Mouse (Mus musculus) limb, embryonic 10.5 days (tissue): ENCODE results near the gene Thumpd2. TPM values are rescaled to one million over a fixed set of nuclear protein-coding genes. Genes with fewer than 3 reads are reported as not detected.

ENCODE experiments used
- DNase-seq: peaks from one replicate; pipeline ENCODE4 v3.0.0-alpha.2; 2017; ENCODE audit warnings: low spot score
- H3K27ac ChIP-seq: fragments of 300-500 bp; sonication (generic); 2 replicates; pipeline ENCODE4 v1.5.1; 2016; ENCODE audit warnings: mild to moderate bottlenecking
- H3K27me3 ChIP-seq: fragments of 300-500 bp; sonication (generic); 2 replicates; pipeline ENCODE4 v1.6.1; 2016; ENCODE audit warnings: low read depth, mild to moderate bottlenecking; ENCODE audit not compliant: poor library complexity, severe bottlenecking
- H3K36me3 ChIP-seq: fragments of 300-500 bp; sonication (generic); 2 replicates; pipeline ENCODE4 v1.6.1; 2016; ENCODE audit warnings: mild to moderate bottlenecking, moderate library complexity
- H3K4me1 ChIP-seq: fragments of 300-500 bp; sonication (generic); 2 replicates; pipeline ENCODE4 v1.6.1; 2016
- H3K4me3 ChIP-seq: fragments of 300-500 bp; sonication (generic); 2 replicates; pipeline ENCODE4 v1.5.1; 2016; ENCODE audit warnings: mild to moderate bottlenecking, moderate library complexity
- H3K9me3 ChIP-seq: fragments of 300-500 bp; sonication (generic); replicated peaks from 2 replicates; pipeline ENCODE4 v1.6.1; 2016; ENCODE audit warnings: mild to moderate bottlenecking
- WGBS: fragments of 180-500 bp; shearing (Covaris S2); methylation state at CpG from one replicate; pipeline ENCODE4 v1.1.7; 2016; 5-methylcytosine and 5-hydroxymethylcytosine counted together
- polyA plus RNA-seq: library from polyadenylated mRNA; unstranded; fragments of >200 nt; fragmentation: Nextera tagmentation; extraction: Ambion mirVana; gene quantifications from 2 replicates; pipeline ENCODE4 v1.2.1, GENCODE M21; 2016

The Thumpd2 gene
- polyA plus RNA-seq, 1 experiment from 2014 or later, result 15.3 TPM

DNA sequence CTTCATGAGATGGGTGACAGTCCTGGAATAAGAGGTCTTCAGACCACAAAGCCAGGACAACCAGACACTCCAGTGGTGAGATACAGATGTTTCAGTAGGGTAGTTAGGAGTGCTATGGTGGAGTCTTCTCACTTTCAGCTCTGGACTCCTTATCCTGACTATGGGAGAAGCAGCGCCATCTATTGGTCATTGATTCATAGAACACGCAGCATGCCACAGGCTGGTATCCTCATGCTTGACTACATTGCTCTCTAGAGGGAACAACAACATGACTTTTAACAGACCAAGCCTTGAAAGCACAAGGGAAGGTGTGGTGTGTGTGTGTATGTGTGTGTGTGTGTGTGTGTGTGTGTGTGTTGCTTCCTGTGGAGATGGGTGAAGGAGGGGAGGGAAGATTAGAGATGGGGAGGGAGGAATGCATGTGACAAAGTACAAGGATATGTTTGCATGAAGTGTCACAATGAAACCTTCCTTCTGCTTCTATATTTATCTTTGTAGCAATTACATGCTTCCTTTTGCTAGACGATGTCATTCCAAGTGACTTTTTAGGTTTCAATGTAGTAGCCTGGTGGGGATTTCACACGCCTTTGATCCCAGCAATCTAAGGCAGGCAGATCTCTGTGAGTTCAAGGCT, 49.0 kb downstream of the Thumpd2 start:
- H3K4me1 ChIP-seq, result peaks cover 24% of the 10 kb centered on the region
- H3K36me3 ChIP-seq, result no peaks in the 10 kb centered on the region
- H3K27me3 ChIP-seq, result no peaks in the 10 kb centered on the region
- peak; percentile 47 for DNase-seq
- no peaks in the 10 kb centered on the region for H3K9me3 ChIP-seq
- 48% methylated on average over 4 of the region's 4 CpGs for WGBS
- no peak overlapping the region for H3K27ac ChIP-seq
- no peak overlapping the region for H3K4me3 ChIP-seq

- Histone ChIP-seq H3K36me3 (no peaks in the 10 kb centered on the region), H3K9me3 (no peaks in the 10 kb centered on the region), H3K27ac (no peak overlapping the region), H3K4me3 (no peak overlapping the region), H3K27me3 (no peaks in the 10 kb centered on the region), H3K4me1 (peaks cover 8% of the 10 kb centered on the region)
- DNase-seq, result no peak
- 66% methylated on average over 18 of the region's 18 CpGs for WGBS
Observed at GRCm38 (mm10) chr17:81010844-81011685, 53.8 kb downstream of the Thumpd2 start.

DNA sequence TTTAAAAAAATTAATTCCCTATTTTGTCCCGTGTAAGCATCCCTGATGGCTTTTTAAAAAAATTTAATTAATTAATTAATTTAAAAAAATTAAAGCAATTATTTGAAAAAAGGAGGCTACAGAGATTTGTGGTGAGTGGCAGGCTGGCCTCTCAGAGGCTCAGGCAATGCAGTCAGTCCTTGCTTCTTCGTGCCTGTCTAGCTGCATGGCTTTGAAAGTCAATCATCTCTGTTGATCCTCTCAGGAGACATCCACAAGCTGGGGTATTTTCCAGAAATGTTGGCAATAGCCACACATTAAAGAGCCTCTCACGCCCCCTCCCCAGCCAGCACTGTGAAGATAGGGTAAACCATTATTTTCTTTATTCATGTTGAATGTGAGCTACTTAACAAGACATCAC, 54.7 kb downstream of the Thumpd2 start:
- Histone ChIP-seq H3K27ac (no peak overlapping the region), H3K4me1 (peaks cover 11% of the 10 kb centered on the region), H3K9me3 (no peaks in the 10 kb centered on the region), H3K27me3 (no peaks in the 10 kb centered on the region), H3K4me3 (no peak overlapping the region), H3K36me3 (no peaks in the 10 kb centered on the region)
- DNase-seq, result no peak
- WGBS, result 86% methylated on average over 3 of the region's 3 CpGs

DNA sequence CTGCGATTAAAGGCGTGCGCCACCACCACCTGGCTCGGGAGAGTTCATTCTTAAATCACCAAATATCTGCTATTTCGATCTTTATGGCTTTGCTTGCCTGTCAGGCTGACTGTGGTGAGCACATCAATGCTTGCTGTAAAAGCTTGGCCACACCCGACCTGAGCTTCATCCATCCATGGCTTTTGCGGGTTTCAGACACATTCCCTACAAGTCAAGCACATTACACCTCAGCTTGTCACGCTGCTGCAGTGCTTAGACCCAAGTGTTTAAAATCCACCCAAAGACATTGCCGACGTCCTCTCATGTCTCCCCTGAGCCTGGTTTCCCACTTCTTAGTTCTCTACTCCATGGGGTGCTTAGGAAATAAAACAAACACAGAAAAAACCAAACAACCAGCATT, 55.8 kb downstream of the Thumpd2 start:
- Histone ChIP-seq H3K4me1 (peaks cover 17% of the 10 kb centered on the region), H3K36me3 (no peaks in the 10 kb centered on the region), H3K27ac (no peak overlapping the region), H3K4me3 (no peak overlapping the region), H3K27me3 (no peaks in the 10 kb centered on the region), H3K9me3 (no peaks in the 10 kb centered on the region)
- DNase-seq, result no peak
- WGBS, result 88% methylated on average over 10 of the region's 10 CpGs

- Histone ChIP-seq H3K36me3 (no peaks in the 10 kb centered on the region), H3K9me3 (no peaks in the 10 kb centered on the region), H3K27me3 (no peaks in the 10 kb centered on the region), H3K4me3 (no peak overlapping the region), H3K27ac (no peak overlapping the region), H3K4me1 (peaks cover 14% of the 10 kb centered on the region)
- 55% methylated on average over 8 of the region's 8 CpGs for WGBS
- no peak for DNase-seq
Observed at GRCm38 (mm10) chr17:81005292-81005691, 59.6 kb downstream of the Thumpd2 start.

DNA sequence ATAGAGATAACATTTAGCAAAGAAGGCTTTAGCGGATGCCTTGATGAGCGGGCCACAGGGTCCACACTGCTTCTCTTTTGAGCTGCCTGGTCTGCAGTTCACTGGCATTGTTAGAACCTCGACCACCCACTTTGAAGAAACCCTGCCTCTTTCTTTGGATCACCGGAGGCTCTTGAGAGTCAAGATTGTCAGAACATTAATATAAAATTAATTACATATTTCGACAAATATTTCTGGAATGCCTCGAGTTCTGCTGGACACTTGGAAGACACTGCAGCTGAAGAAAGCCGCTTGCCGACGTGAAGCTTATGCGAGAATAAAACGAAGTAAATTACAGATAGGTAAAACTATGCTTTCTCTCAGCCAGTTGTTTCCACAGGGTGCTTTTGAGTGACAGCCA, 60.4 kb downstream of the Thumpd2 start:
- Histone ChIP-seq H3K4me1 (peaks cover 14% of the 10 kb centered on the region), H3K27ac (no peak overlapping the region), H3K27me3 (no peaks in the 10 kb centered on the region), H3K4me3 (no peak overlapping the region), H3K36me3 (no peaks in the 10 kb centered on the region), H3K9me3 (no peaks in the 10 kb centered on the region)
- no peak for DNase-seq
- WGBS, result 92% methylated on average over 11 of the region's 11 CpGs

GRCm38 (mm10) chr17:81002130-81002529, 62.8 kb downstream of the Thumpd2 start:
- Histone ChIP-seq H3K4me1 (peaks cover 14% of the 10 kb centered on the region), H3K9me3 (no peaks in the 10 kb centered on the region), H3K27ac (no peak overlapping the region), H3K36me3 (no peaks in the 10 kb centered on the region), H3K4me3 (no peak overlapping the region), H3K27me3 (no peaks in the 10 kb centered on the region)
- no peak for DNase-seq
- 83% methylated on average over 5 of the region's 5 CpGs for WGBS

GRCm38 (mm10) chr17:81001647-81002046, 63.2 kb downstream of the Thumpd2 start:
- peaks cover 14% of the 10 kb centered on the region for H3K4me1 ChIP-seq
- H3K36me3 ChIP-seq, result no peaks in the 10 kb centered on the region
- no peaks in the 10 kb centered on the region for H3K9me3 ChIP-seq
- H3K4me3 ChIP-seq, result no peak overlapping the region
- WGBS, result 98% methylated on average over 4 of the region's 4 CpGs
- H3K27ac ChIP-seq, result no peak overlapping the region
- H3K27me3 ChIP-seq, result no peaks in the 10 kb centered on the region
- DNase-seq, result no peak

DNA sequence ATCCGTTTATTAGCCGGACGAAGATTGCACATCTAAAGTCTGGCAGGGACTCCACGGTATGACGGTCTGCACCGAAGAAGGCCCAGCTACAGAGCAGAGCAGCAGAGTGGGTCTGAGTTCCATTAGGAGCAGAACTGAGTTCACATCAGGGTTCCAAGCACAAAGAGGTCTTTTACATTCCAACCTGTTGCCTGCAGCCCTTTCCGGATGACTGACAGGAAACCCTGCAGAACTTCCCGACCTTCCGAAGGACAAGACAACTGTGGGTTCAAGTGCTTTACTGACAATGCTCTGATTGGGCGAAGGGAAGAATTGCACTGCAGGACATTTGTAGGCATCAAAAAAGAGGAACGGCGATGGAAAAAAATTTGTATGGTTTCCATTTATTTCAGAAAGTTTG, 63.9 kb downstream of the Thumpd2 start:
- 0 out of 2 replicates have a peak, but pooled peaks cover 2% of the 10 kb centered on the region for H3K36me3 ChIP-seq
- H3K9me3 ChIP-seq, result no peaks in the 10 kb centered on the region
- DNase-seq, result no peak
- H3K4me1 ChIP-seq, result peaks cover 11% of the 10 kb centered on the region
- no peak overlapping the region for H3K27ac ChIP-seq
- no peaks in the 10 kb centered on the region for H3K27me3 ChIP-seq
- no peak overlapping the region for H3K4me3 ChIP-seq
- 89% methylated on average over 12 of the region's 12 CpGs for WGBS

- 0 out of 2 replicates have a peak, but pooled peaks cover 2% of the 10 kb centered on the region for H3K36me3 ChIP-seq
- no peaks in the 10 kb centered on the region for H3K9me3 ChIP-seq
- no peak for DNase-seq
- WGBS, result 60% methylated on average over 6 of the region's 6 CpGs
- H3K4me3 ChIP-seq, result no peak overlapping the region
- H3K27me3 ChIP-seq, result no peaks in the 10 kb centered on the region
- no peaks in the 10 kb centered on the region for H3K4me1 ChIP-seq
- H3K27ac ChIP-seq, result no peak overlapping the region
Observed at GRCm38 (mm10) chr17:80998958-80999357, 65.9 kb downstream of the Thumpd2 start.

GRCm38 (mm10) chr17:80997226-80997625, 67.7 kb downstream of the Thumpd2 start:
- H3K36me3 ChIP-seq, result 0 out of 2 replicates have a peak, but pooled peaks cover 2% of the 10 kb centered on the region
- no peak overlapping the region for H3K4me3 ChIP-seq
- no peak for DNase-seq
- H3K27ac ChIP-seq, result no peak overlapping the region
- H3K27me3 ChIP-seq, result no peaks in the 10 kb centered on the region
- no peaks in the 10 kb centered on the region for H3K4me1 ChIP-seq
- H3K9me3 ChIP-seq, result no peaks in the 10 kb centered on the region
- WGBS, result 89% methylated on average over 2 of the region's 2 CpGs

DNA sequence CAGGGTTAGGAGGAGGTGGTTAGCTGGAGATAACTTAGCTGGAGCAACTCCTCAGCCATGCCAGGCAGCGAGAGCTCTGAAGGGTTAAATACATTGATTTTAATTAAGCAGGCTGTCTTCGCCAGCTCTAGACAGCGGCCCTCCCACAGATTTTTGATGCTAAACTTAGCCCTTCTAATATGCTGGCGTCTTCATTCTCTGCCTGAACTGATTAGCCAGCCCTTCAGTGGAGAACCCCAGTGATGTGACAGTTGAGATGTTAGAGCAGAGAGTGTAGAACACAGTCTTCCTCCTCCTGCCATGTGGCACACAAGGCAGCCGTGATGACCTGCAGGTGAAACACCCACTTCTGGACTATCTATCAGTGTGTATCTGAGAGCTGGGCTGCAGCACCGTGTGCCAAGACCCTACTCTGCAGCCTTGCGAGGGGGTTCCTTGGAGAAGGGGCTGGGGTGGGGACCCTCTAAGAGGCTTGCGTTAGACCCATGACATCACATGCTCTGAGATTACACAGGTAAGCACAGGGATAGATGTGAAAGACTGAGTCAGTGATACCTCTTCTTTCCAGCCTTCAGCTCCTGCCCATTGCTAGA, 73.3 kb downstream of the Thumpd2 start:
- H3K27ac ChIP-seq, result no peak overlapping the region
- 78% methylated on average over 8 of the region's 8 CpGs for WGBS

DNA sequence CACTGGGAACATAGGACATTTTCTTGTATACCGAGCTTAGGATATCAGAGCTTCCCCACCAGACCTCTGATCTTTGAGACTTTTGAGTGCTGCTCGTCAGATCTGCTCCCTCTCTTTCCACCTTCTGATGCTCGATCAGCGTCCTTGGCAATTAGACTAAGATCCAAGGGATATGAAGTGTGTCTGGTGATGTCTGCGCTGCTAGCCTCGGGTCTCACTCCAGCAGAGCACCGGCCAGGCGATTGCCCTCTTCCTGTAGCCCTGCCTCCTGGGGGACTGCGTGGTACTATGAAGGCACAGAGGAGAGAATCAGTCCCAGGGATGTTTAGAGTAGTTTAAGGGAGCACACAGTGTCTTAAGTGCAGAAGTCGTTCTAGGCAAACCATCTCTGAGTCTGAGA, 81.9 kb downstream of the Thumpd2 start:
- Histone ChIP-seq H3K4me3 (no peak overlapping the region), H3K27ac (no peak overlapping the region), H3K36me3 (no peaks in the 10 kb centered on the region), H3K9me3 (no peaks in the 10 kb centered on the region), H3K27me3 (no peaks in the 10 kb centered on the region), H3K4me1 (peaks cover 13% of the 10 kb centered on the region)
- WGBS, result 80% methylated on average over 10 of the region's 10 CpGs
- DNase-seq, result no peak

More for the DNA sequence above, 73.3 kb downstream of the Thumpd2 start:
- H3K4me1 ChIP-seq, result 0 out of 2 replicates have a peak, but pooled peaks cover 8% of the 10 kb centered on the region
- H3K4me3 ChIP-seq, result no peak overlapping the region
- DNase-seq, result no peak
- H3K9me3 ChIP-seq, result no peaks in the 10 kb centered on the region
- H3K36me3 ChIP-seq, result 0 out of 2 replicates have a peak, but pooled peaks cover 2% of the 10 kb centered on the region
- no peaks in the 10 kb centered on the region for H3K27me3 ChIP-seq
